Mouse (Mus musculus) heart, postnatal 10 days (tissue): ENCODE results near the gene App. TPM values are rescaled to one million over a fixed set of nuclear protein-coding genes. Genes with fewer than 3 reads are reported as not detected.

ENCODE experiments used
- DNase-seq, 2 experiments: peaks; one replicate each; pipeline ENCODE4 v3.0.0; 2021
- intact Hi-C: fragments of 180-260 bp; cut with DNase I; formaldehyde crosslinking; loops from one replicate; pipeline ENCODE4 v1.15.1; 2025
- total RNA-seq, 2 experiments: library from RNA; stranded (reverse); gene quantifications; 2 replicates each; pipeline ENCODE4 v1.2.3; 2021

The App gene
- total RNA-seq = 100 to 1,000 TPM; 231 to 247 TPM

DNA sequence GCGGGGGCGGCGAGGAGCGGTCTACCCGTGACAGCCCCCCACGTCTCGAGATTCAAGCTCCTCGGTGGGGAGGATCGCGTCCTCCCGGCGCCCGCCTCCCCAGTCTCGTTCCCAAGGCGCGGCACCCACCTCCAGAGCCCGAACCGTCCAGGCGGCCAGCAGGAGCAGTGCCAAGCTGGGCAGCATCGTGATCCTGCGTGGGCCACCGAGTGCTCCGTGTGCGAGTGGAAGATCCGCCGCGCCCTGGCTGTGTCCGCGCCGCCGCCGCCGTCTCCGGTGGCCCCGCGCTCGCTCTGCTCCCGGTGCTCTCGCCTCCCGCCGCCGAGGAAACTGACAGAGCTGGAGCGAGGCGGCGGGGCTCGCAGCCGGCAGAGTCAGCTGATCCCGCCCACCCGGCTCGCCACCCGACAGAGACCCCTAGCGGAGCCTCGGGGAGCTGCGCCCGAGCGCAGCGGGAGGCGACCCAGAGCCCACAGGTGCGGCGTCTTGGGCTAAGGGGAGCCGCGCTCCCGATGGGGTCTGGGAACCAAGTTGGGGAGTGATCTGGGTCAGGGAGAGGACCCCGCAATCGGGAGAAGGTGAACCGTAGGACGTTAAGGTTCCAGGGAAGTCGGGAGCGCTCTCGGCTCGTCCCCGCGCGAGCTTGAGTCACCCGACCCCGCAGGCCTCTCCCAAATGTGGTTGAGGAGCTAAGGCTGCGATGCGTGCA is at the start of gene App:
TSS of gene App (minus strand) at position 394 of the 709 bp plus-strand sequence.
- intact Hi-C loops = loop anchor here (1.0 to 10.0 kb wide), 6 partner anchors 41 to 504 kb away; no protein-coding TSS in a partner anchor
- peak; percentile 94 to 95 for DNase-seq

DNA sequence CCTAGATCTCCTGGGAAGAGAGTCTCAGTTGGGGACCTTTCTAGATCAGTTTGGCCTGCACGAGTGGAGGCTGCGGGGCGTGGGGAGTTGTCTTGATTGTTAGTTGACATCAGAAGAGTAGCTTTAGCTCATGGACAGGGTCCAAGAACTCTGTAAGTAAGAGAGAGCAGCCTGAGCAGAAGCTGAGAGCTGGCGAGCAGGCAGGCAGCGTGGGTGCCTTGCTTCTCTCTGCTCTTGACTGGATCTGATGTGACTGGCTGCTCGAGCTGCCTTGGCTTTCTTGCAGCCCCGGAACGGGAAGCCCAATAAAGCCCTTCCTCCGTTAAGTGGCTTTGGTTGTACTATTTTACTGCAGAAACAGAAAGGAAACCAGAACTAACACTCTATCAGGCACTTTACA is 42.3 kb upstream of the App start:
- DNase-seq = peak; percentile 3 to 5
- intact Hi-C loops = no loop called here

DNA sequence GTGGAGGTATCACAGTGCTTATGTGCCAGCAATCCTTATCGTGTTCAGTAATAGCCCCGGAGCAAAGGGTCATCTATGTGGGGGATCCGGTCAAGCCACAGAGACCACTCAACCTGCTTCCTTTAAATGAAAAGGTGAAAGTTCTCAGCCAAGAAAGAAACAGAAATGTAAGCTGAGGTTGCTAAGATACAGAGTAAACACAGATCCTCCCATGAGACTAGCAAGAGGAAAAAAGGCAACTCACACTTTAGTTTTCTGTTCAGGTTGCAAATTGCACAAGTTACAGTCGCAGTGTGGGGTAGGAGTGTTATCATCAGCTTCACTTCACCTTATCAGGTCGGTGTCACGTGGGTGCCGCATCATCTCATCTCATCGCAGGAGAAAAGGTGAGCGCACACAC is 41.6 kb upstream of the App start:
- no peak for DNase-seq

DNA sequence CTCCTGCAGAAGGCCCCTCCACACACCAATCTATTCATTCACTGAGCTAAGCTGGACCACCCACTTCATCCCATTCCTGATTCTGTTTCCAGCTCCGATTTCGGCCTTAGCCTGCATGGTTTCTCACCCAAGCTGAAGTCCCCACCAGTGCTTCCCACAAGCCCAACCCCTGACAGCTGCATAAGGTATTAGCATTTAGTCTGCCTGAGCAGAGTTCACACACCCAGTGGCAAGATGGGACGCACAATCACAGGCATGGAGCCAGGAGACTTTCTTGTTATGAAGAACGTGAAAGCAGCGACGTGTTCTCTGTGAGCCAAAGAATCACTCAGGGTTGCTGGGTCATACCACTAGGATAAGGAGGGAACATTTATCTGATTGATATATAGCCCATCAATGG is 22.1 kb upstream of the App start:
- intact Hi-C loops = no loop called here
- peak; percentile 38 to 56 for DNase-seq

More for the DNA sequence above, 41.6 kb upstream of the App start:
- intact Hi-C loops = no loop called here

DNA sequence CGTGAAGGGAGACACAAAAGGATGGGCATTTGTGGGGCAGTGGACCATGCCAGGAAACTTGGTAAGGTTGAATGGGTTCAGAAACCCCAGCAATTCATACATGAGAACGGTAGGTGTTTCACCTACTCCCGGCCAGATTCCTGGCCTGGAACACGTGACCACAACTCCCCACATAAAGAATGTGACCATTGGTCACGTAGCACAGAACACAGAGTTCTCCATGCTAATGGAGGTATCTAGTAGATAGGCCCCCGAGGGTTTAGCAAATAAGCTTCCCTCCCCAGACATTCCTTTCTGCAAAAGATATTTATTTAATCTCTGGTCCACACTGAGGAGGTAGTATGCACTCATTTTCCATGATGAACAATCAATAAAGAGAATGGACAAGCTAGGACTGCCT is 21.6 kb upstream of the App start:
- DNase-seq = no peak
- intact Hi-C loops = no loop called here

DNA sequence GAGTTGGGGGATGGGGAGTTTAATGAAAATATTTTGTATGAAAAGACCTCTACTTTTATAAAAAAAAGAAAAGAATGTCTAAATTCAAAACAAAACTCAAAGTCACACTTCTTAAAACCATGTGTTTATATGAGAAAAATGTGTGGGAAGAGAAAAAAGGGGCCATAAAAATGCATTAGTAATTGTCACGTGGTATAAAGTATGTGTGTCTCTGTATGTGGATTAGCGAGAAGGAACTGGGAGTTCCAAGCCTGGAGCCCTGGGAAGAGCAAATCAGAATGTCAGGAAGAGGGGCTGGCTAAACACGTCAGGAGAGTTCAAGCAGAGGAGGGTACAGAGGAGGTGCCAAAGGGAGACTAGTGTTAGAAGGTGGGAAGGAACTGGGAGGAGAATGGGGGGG is 7.9 kb upstream of the App start:
- DNase-seq = no peak
- intact Hi-C loops = no loop called here

DNA sequence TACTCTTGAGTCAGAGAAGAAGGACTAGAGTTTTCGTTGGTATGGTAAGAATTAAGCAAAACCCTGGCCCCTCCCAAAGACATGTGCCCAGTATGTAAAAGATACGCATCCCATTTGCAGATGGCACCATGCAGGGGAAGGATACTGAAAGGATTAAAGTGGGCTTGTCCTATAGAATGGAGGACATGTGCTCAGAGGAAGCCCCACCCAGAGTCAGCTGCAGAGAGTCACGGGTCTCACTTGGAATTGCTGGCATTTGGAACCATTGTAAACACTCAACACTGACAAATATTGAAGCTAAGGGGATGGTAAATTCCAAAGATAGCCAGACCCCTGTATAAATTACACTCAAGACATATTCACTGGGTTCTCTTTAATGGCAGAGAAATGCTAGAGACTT is 7.1 kb upstream of the App start:
- DNase-seq = no peak
- intact Hi-C loops = no loop called here

DNA sequence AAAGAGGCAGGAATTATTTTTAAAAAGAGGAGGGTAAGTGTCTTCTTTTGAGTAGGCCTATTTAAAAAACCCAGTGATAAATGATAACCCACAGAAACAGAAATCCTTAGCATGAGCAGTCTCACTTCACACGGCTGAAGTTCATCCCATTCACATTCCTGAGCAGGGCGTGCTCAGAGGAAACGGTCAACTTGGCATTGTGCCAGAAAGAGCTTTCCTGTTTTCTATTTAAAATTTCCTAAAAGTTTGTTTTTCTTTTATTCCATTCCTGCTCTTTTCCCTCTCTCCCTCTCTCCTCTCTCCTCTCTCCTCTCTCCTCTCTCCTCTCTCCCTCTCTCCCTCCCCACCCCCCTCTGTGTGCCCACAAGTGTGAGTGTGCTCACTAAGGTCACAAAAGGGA is 3.1 kb upstream of the App start:
- DNase-seq = peak in 1 of 2 experiments; percentile 56

DNA sequence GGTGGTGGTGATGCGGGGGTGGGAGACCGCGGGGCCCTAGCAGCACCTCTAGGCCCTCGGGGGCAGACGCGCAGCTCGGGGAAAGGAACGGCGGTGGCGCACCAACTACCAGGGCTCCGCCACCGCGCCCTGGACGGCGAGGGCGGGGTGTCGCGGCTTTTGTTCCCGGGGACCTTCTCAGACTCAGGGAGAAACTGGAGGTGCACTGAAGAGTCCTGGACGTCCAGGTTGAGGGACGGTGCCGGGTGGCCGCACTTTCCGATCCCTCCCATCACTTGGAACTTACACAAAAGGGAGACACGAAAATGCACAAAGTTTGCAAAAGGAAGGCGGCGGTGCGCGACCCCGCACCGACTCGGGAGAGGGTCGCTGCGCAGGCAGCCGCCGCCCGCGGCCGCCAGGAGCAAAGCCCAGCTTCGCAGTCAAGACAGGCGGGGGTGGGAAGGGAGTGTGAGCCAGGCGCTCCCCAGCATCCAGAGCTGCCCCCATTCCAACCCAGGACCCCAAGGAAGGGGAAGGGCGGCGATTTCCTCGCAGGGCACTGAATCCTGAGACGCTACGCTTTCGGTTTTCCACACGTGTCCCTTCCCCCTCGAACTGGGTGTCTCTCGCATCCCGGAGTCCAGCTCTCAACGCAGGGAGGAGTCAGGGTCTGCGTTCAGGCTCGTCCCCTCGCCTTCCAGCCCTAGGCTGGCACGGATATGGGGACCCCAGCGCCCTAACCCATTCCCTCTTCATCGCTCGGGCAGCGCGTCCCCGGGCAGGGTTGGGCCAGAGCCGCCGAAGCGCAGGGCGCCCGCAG is 794 bp downstream of the App start:
- peak; percentile 67 to 73 for DNase-seq
- intact Hi-C loops = loop anchor here (1.0 to 10.0 kb wide), 6 partner anchors 40 to 505 kb away; no protein-coding TSS in a partner anchor

More for the DNA sequence above, 3.1 kb upstream of the App start:
- intact Hi-C loops = loop anchor here (10.0 kb wide), 1 partner anchor 132 kb away; no protein-coding TSS in a partner anchor

DNA sequence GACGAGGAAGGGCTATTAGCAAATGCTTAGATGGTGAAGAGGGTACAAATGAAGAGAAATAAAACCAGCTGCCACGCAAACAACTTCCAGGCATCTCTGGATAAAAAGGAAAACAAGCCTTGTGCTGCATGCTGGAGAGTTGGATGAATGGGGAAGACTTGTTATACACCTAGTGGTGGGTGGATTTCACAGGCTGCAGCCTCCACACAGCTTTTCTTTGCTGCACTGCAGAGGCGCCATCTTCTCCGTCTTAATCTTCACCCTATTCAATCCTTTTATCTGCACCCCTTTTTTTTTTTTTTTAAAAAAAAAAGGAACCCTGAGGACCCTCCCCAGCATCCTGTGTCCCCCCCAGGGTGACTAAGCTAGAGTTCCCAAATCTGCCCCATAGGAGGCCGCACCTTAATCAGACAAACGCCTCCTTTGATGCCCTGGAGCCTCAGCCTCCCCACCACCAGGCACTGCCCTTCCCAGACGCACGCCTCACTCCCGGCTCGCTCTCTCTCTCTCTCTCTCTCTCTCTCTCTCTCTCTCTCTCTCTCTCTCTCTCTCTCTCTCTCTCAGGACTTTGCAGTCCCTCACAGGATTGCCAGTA is 1.5 kb downstream of the App start:
- intact Hi-C loops = loop anchor here (5.0 to 10.0 kb wide), 5 partner anchors 40 to 505 kb away; no protein-coding TSS in a partner anchor
- DNase-seq = peak; percentile 48 to 53

DNA sequence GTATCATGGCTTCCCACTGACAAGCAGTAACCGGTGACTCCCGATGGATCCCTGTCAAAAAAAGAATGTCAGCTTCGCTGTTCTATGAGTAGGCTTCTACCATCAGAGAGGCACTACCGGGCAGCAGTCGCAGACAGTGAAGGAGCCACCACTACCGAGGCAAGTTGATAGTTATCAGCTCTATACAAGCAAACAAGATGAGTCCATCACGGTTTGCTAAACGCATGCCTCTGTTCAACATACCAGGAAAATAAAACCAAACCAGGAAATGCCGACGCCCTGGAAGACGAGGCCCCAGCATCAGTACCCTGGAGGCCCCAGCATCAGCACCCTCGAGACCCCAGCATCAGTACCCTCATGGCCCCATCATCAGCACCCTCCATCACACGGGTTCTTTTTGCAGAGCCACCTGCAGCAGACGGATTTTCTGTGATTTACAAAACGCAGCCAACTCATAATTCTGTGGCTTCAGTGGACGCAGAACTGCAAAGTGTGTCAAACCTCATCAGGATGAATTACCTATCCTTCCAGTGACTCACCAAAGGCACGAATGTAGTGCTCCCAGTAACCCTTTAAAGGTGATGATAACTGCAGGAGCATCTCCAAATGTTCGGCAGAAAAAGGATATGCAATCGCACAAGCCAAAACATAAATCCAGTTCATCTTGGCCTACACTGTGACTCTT is 2.6 kb downstream of the App start:
- intact Hi-C loops = loop anchor here (5.0 to 10.0 kb wide), 5 partner anchors 39 to 506 kb away; no protein-coding TSS in a partner anchor
- no peak for DNase-seq

DNA sequence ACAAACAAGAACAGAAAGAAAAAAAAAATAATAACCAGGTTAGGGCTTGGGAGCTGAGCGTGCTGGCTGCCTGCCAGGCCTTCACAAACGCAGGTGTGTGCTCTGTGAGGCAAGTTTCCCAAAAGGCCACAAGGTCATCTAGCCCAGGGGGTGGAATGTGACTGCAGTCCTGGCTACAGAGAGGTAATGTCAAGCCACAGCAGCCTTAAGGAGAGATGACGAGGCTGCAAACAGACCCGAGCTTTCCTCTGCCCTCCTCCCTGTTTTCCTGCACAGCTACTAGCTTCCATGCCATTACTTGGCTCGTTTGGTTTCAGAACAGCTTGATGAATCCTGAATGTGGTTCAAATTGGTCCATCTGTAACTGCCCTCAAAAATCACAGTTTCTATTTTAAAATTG is 4.7 kb downstream of the App start:
- intact Hi-C loops = loop anchor here (2.0 kb wide), 1 partner anchor 20 kb away; no protein-coding TSS in a partner anchor
- DNase-seq = no peak

DNA sequence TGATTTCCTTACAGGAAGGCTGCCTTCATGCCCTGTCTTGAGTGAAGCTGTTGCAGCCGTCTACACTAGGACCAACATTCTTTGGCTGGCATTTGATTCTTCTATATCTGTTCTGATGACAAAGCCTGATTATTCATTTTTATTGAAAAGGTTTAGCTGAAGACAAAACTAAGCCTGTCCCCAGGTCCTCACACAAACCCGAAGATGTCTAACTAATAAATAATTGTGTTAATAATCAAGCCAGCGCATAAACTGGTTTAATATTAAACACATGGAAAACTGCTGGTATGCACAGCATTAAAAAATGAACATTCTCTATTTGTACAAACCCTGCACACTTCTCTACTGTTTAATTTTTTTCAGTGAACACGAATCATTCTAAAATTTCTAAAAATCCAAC is 7.4 kb downstream of the App start:
- intact Hi-C loops = no loop called here
- no peak for DNase-seq

DNA sequence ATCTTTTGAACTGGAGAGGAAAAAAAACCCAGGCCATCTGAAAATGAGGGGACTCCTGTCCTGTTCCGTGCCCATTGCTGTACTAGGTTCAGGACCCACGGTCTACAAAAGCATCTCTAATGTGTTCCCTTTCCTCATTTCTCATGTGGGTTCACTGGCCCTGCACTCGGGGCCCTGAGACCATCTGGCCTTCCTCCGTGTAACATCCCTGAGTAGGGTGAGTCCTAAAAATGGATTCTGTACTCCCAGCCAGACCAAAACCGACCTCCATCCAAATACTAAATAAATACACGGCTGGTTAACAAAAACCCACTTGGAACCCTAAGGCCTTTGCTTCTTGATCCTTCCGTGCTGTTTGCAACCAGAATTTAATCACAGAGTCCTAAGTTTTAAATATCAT is 7.9 kb downstream of the App start:
- DNase-seq = no peak
- intact Hi-C loops = no loop called here

DNA sequence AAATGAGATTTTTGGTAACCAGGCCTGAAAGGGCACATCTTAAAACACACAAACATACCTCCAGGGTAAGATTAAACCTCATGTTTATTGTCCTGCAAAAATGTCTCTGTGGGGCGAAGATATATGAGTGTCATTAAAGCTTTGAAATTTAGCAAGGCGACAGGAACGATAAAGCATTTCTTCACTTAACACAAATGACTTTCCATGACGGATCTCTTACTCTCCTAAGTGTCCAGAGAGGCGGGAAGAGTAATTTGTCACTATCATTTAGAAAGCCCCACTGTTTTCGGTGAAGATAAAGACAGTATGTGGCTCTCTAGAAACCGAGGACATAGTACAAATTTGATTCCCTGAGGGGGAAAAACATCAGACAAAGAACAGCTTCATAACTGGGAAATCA is 8.4 kb downstream of the App start:
- no peak for DNase-seq
- intact Hi-C loops = no loop called here

DNA sequence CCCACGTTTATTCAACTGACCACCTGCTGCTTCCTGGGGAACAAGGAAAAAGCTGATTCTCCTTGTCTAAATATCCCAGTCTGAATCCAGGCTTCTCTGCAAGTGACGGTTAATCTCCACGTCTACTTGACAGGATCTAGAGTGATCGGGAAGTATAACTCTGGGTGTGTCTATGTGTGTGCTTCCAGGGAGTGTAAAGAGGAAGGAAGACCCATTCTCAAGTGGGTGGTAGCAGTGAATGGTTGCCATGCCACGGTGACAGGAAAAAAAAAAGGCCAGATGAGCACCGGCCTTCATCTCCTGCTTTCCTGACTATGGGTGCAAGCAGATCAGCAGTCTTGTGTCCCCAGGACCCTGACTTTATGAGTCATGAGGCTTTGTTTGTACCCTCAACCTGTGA is 10.8 kb downstream of the App start:
- intact Hi-C loops = no loop called here
- no peak for DNase-seq

DNA sequence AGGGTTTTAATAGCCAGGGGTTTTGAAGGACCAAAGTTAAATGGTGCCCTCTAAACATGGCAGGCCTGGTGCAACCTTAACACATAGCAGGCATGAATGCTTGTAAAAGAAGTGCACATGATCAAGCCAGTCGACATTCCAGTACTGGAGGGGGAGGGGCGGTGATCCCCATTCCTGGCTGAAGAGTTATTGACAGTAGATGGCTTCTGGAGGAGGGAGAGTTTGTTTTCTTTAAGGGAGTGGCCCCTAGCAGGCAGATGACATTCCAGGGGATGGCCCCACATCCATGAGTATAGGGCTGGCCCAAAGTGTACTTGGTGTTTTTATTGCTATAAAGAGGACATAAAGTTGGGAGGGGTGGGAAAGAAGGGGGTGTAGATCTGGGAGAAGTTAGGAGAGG is 13.4 kb downstream of the App start:
- intact Hi-C loops = no loop called here

DNA sequence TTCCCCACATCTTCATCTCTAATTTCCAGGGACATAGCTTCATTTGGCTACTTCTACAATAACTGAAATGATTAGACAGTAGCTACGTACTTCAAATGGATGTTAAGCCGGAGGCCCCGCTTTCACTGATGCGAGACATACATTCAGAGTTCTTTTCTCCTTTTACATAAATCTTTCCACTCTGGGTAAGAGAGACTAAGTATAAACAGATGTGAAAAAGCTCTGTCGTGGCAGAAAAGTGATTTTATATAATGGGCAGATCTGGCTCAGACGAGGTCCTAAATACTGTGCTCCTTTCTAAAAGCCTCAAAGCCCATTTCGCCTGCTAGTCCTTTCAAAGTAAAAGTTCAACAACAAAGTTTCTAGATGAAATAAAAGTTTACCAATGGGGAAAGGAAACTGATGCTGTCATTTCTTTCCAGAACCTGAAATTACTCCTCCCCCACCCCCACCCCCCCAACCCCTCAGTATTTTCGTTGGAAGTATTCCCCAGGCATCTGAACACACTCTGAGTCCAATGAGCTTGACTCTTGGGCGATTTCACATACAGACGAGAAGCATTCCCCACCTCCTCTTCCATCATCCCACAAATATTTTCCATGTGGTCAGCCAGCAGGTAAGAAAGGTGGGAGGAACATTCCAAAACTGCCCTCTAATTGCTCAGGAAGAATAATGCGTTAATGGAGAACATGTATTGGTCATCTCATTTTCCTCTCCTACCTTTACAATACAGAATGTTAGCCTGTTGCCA is 15.6 kb downstream of the App start:
- no peak for DNase-seq
- intact Hi-C loops = no loop called here

More for the DNA sequence above, 13.4 kb downstream of the App start:
- DNase-seq = no peak

DNA sequence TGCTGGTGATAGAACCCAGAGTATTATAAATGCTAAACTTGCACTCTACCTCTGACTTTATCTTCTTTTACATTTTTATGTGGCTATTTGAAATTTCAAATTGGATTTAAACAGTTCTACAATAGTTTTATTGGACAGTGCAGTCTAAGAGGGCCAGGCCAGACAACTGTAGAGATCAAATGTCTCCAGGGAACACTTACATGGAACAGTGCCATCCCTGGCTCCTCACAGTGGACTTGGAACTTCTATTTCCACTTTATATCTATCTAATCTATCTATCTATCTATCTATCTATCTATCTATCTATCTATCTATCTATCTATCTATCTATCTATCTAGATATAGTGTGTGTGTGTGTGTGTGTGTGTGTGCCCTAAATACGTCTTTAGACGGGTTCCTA is 16.4 kb downstream of the App start:
- no peak for DNase-seq
- intact Hi-C loops = no loop called here

DNA sequence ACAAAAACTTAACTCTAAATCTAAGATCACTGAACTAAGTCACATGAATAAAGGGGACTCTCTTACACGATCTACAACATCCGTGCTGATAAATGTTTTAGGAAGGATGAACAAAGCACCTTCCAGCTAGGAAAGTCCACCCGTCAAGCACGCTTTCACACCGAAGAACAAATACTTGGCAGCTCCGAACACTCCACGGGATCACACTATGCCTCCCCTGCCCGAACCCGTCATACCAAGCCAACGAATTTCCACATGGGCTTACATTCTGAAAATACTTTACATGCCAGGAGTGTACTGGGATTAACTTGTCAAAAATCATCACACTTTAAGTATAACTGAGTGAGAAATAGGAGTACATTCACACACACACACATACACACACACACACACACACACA is 17.7 kb downstream of the App start:
- intact Hi-C loops = no loop called here
- no peak for DNase-seq
